Mouse (Mus musculus) lung, postnatal 0 days (tissue): ENCODE measurements around the gene Atp5d.

Experiments used
- CTCF ChIP-seq: IDR thresholded peaks from 2 replicates; pipeline ENCODE4 v1.5.1; 2016; ENCODE audit warnings: antibody characterized with exemption, mild to moderate bottlenecking
- EP300 ChIP-seq: IDR thresholded peaks from 2 replicates; pipeline ENCODE4 v1.6.1; 2016; ENCODE audit warnings: antibody characterized with exemption, mild to moderate bottlenecking, control low read depth

DNA sequence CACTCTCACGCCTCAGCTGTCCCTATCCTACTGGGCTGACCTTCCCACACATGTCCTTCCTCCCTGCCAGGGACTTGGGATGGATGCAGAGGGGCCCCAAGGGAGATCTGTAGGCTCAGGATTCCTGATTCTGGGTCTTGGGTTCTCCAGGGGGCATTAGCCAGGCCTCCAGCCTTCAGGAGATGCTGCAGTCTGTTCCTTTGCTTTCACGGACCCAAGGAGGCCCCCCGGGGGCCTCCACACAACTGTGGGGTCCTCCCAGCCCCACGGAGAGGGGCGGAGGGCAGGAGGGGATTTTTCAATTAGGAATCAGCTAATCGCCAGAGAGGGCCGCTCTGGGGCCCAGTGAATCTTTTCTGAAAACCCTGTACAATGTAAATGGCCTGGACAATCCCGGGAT is 56.0 kb downstream of the Atp5d start:
- TF ChIP-seq CTCF = no peak
- TF ChIP-seq EP300 = no peak
